Mouse (Mus musculus): ENCODE results near the gene Efr3b.
A peak's percentile ranks its signal among the peaks of the same experiment; 100 is the strongest.

The Efr3b gene

GRCm38 (mm10) chr12:4037511-4037910, 1.2 kb downstream of the Efr3b start:
- DNase-seq (ENCODE audit: low read depth, low spot score), result no peak

- DNase-seq (ENCODE audit: low read depth, low spot score), result no peak
Measured at GRCm38 (mm10) chr12:4036157-4036556, 2.6 kb downstream of the Efr3b start.

GRCm38 (mm10) chr12:4029064-4029463, 9.7 kb downstream of the Efr3b start:
- DNase-seq (ENCODE audit: low read depth, low spot score), result no peak

GRCm38 (mm10) chr12:4028516-4028915, 10.2 kb downstream of the Efr3b start:
- no peak for DNase-seq (ENCODE audit: low read depth, low spot score)

- no peak for DNase-seq (ENCODE audit: low read depth, low spot score)
Measured at GRCm38 (mm10) chr12:4024356-4024755, 14.4 kb downstream of the Efr3b start.

GRCm38 (mm10) chr12:4023501-4023900, 15.2 kb downstream of the Efr3b start:
- no peak for DNase-seq (ENCODE audit: low read depth, low spot score)

GRCm38 (mm10) chr12:4022845-4023244, 15.9 kb downstream of the Efr3b start:
- DNase-seq (ENCODE audit: low read depth, low spot score), result no peak

- DNase-seq (ENCODE audit: low read depth, low spot score), result no peak
Measured at GRCm38 (mm10) chr12:4020505-4020904, 18.2 kb downstream of the Efr3b start.

- DNase-seq (ENCODE audit: low read depth, low spot score), result no peak
Measured at GRCm38 (mm10) chr12:4016321-4016720, 22.4 kb downstream of the Efr3b start.

- no peak for DNase-seq (ENCODE audit: low read depth, low spot score)
Measured at GRCm38 (mm10) chr12:4015741-4016140, 23.0 kb downstream of the Efr3b start.

GRCm38 (mm10) chr12:4015255-4015654, 23.5 kb downstream of the Efr3b start:
- no peak for DNase-seq (ENCODE audit: low read depth, low spot score)

GRCm38 (mm10) chr12:4011715-4012114, 27.0 kb downstream of the Efr3b start:
- DNase-seq (ENCODE audit: low read depth, low spot score), result no peak

- DNase-seq (ENCODE audit: low read depth, low spot score), result no peak
Measured at GRCm38 (mm10) chr12:4011301-4011700, 27.4 kb downstream of the Efr3b start.

GRCm38 (mm10) chr12:4008731-4009130, 30.0 kb downstream of the Efr3b start:
- DNase-seq (ENCODE audit: low read depth, low spot score), result no peak

GRCm38 (mm10) chr12:4007766-4008165, 30.9 kb downstream of the Efr3b start:
- no peak for DNase-seq (ENCODE audit: low read depth, low spot score)

- no peak for DNase-seq (ENCODE audit: low read depth, low spot score)
Measured at GRCm38 (mm10) chr12:4007181-4007580, 31.5 kb downstream of the Efr3b start.

- DNase-seq (ENCODE audit: low read depth, low spot score), result no peak
Measured at GRCm38 (mm10) chr12:4006079-4006478, 32.6 kb downstream of the Efr3b start.

GRCm38 (mm10) chr12:4004648-4005047, 34.1 kb downstream of the Efr3b start:
- DNase-seq (ENCODE audit: low read depth, low spot score), result no peak

- no peak for DNase-seq (ENCODE audit: low read depth, low spot score)
Measured at GRCm38 (mm10) chr12:4000406-4000805, 38.3 kb downstream of the Efr3b start.

- no peak for DNase-seq (ENCODE audit: low read depth, low spot score)
Measured at GRCm38 (mm10) chr12:3996749-3997148, 42.0 kb downstream of the Efr3b start.

GRCm38 (mm10) chr12:3991047-3991446, 47.7 kb downstream of the Efr3b start:
- no peak for DNase-seq (ENCODE audit: low read depth, low spot score)

GRCm38 (mm10) chr12:3989943-3990342, 48.8 kb downstream of the Efr3b start:
- no peak for DNase-seq (ENCODE audit: low read depth, low spot score)

- DNase-seq (ENCODE audit: low read depth, low spot score), result no peak
Measured at GRCm38 (mm10) chr12:3984446-3984845, 54.3 kb downstream of the Efr3b start.

- peak; percentile 52 for DNase-seq (ENCODE audit: low read depth, low spot score)
Measured at GRCm38 (mm10) chr12:3983736-3984135, 55.0 kb downstream of the Efr3b start.

- DNase-seq (ENCODE audit: low read depth, low spot score), result no peak
Measured at GRCm38 (mm10) chr12:3982257-3982656, 56.5 kb downstream of the Efr3b start.
